Mouse (Mus musculus) limb, embryonic 10.5 days (tissue): ENCODE measurements at regions not wholly inside any gene's neighbourhood (a gene's known extent, or its start where the extent isn't known, plus 50 kb on each side); places are given as distances from the start of the nearest gene placed in this dataset.

Experiments used
- DNase-seq: peaks from one replicate; pipeline ENCODE4 v3.0.0-alpha.2; 2017; ENCODE audit warnings: low spot score
- H3K27ac ChIP-seq: fragments of 300-500 bp; sonication (generic); 2 replicates; pipeline ENCODE4 v1.5.1; 2016; ENCODE audit warnings: mild to moderate bottlenecking
- H3K27me3 ChIP-seq: fragments of 300-500 bp; sonication (generic); 2 replicates; pipeline ENCODE4 v1.6.1; 2016; ENCODE audit warnings: low read depth, mild to moderate bottlenecking; ENCODE audit not compliant: poor library complexity, severe bottlenecking
- H3K36me3 ChIP-seq: fragments of 300-500 bp; sonication (generic); 2 replicates; pipeline ENCODE4 v1.6.1; 2016; ENCODE audit warnings: mild to moderate bottlenecking, moderate library complexity
- H3K4me1 ChIP-seq: fragments of 300-500 bp; sonication (generic); 2 replicates; pipeline ENCODE4 v1.6.1; 2016
- H3K4me3 ChIP-seq: fragments of 300-500 bp; sonication (generic); 2 replicates; pipeline ENCODE4 v1.5.1; 2016; ENCODE audit warnings: mild to moderate bottlenecking, moderate library complexity
- H3K9me3 ChIP-seq: fragments of 300-500 bp; sonication (generic); replicated peaks from 2 replicates; pipeline ENCODE4 v1.6.1; 2016; ENCODE audit warnings: mild to moderate bottlenecking
- WGBS: fragments of 180-500 bp; shearing (Covaris S2); methylation state at CpG from one replicate; pipeline ENCODE4 v1.1.7; 2016; 5-methylcytosine and 5-hydroxymethylcytosine counted together

DNA sequence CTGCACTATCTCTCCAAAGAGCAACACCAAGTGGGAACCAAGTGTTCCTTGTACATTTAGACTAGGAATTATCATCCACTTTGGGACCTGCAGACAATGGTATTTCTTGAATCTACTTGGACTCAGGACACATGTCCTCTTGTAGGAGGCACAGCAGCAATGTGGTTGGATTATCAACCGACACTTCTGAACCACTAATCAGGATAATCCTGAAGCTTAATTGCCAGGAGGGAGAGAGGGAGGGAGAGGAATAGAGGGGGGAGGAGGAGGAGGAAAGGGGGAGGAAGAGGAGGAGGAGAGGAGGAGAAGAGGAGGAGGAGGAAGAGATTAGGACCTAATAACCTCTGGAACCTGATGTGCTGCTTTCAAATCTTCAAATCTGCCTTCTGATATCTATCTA is 167.5 kb downstream of the Trib2 start:
- H3K27me3 ChIP-seq = no peaks in the 10 kb centered on the region
- 72% methylated on average over 1 of the region's 1 CpGs for WGBS
- no peaks in the 10 kb centered on the region for H3K9me3 ChIP-seq
- H3K36me3 ChIP-seq = no peaks in the 10 kb centered on the region
- DNase-seq = no peak
- H3K4me1 ChIP-seq = peaks cover 24% of the 10 kb centered on the region
- no peak overlapping the region for H3K27ac ChIP-seq
- no peak overlapping the region for H3K4me3 ChIP-seq

DNA sequence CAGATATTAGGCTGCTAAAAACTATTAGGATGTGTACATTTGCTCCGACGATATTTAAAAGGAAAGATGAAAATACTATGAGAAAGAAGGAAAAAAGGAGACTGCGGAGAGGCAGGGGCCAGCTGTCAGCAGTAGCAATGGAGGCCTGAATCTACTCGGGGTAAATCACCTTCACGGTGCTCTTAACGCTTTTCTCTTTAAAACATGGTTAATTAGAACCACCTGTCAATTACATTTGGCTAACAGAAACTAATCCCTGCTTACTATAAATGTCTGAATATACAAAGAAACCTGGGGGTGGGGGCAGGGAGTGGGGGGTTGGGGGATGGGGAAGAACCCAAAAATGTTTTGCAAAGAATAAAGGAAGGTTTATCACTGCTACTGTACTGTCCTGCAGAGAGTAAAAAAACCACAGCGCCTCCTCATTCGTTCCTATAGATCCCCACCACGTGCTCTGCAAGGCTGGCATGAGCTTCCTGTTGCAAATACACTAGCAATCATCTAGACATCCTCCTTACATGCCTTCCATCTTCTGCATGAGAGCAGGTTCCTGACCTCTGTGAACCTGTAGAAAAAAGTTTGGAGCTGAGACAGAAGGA is 172.5 kb downstream of the Trib2 start:
- no peak for DNase-seq
- Histone ChIP-seq H3K27ac (no peak overlapping the region), H3K9me3 (no peaks in the 10 kb centered on the region), H3K4me1 (peaks cover 45% of the 10 kb centered on the region), H3K27me3 (no peaks in the 10 kb centered on the region), H3K36me3 (no peaks in the 10 kb centered on the region), H3K4me3 (no peak overlapping the region)
- WGBS = 35% methylated on average over 9 of the region's 9 CpGs

DNA sequence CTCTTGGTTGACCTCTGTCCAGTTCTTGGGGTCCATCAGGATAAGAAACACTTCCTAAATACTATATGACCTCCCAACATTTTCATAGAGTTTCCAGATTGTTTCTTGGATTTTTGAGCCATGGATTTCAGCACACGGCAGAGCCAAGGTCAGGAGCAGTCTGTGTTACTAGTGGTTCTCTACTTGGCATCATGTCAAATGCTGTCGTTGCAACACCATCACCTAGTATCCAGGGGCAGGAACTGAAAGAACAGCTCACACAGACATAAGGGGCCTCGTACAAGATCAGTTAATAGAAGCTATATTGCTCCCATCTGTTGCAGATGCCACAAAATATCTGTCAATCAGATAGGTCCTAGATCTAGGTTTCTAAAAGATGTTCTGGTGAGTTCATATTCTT is 173.1 kb downstream of the Trib2 start:
- no peaks in the 10 kb centered on the region for H3K36me3 ChIP-seq
- H3K4me1 ChIP-seq = peaks cover 45% of the 10 kb centered on the region
- no peak for DNase-seq
- no peaks in the 10 kb centered on the region for H3K27me3 ChIP-seq
- no peak overlapping the region for H3K27ac ChIP-seq
- H3K9me3 ChIP-seq = no peaks in the 10 kb centered on the region
- WGBS = 31% methylated on average over 3 of the region's 3 CpGs
- no peak overlapping the region for H3K4me3 ChIP-seq

DNA sequence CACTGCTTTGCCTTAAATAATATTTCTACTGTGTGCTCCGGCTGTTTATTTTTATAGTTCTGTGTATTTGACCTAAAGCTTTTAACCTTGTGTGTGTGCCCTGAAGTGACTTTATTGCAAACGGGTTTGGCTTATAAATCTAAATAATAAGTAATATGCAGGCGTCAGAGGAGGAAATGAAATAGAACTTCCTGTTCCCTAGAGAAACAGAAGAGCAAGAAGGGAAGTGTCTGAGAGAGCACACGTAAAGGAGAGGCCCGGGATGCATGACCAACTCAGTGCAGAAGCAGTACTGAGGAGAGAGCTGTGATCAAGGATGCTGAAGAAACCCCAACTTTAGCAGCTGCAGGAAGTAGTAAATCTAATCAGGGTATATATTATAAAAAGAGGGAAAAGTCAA is 176.4 kb downstream of the Trib2 start:
- Histone ChIP-seq H3K4me1 (peaks cover 38% of the 10 kb centered on the region), H3K4me3 (no peak overlapping the region), H3K27me3 (no peaks in the 10 kb centered on the region), H3K36me3 (no peaks in the 10 kb centered on the region), H3K27ac (no peak overlapping the region), H3K9me3 (no peaks in the 10 kb centered on the region)
- WGBS = 65% methylated on average over 5 of the region's 5 CpGs
- DNase-seq = no peak

DNA sequence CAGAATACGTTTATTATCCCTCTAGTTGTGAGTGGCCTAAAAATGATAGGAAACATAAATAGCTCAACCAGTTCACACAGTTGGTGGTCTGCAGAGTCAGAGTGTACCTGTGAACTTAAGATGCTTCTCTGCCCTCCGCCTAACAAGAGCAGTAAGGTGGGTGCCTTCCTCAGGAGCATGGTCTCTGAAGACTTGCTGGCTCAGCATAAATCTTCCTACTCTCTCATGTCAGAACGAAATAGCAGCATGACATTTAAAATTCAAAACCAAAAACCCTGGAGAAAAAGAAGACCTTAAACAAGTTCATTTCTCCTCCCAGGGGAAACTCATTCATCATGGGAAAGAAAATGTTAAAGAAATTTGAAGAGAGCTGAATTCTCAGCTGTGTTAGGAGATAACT is 186.8 kb downstream of the Trib2 start:
- Histone ChIP-seq H3K27ac (no peak overlapping the region), H3K36me3 (no peaks in the 10 kb centered on the region), H3K9me3 (no peaks in the 10 kb centered on the region), H3K27me3 (no peaks in the 10 kb centered on the region), H3K4me3 (no peak overlapping the region), H3K4me1 (no peaks in the 10 kb centered on the region)
- 81% methylated on average over 3 of the region's 3 CpGs for WGBS
- no peak for DNase-seq

DNA sequence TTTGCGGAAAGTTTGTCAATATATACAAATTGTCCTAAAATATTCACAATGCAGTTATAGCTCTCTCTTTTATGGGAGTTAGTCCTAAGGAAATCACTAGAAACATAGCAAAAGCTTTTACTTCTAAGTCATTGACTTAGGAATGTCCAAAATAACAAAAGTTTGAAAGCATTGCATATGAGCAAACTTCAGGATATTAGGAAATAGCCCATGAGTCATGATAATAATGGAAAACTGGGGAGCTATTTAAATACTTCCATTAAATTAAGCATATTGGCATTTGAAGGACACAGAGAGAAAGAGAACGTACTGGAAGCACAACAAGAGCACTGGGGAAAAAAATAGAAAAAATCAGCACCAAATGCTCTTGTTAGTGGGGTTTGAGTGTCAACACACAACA is 197.2 kb downstream of the Trib2 start:
- 87% methylated on average over 2 of the region's 2 CpGs for WGBS
- no peak overlapping the region for H3K27ac ChIP-seq

DNA sequence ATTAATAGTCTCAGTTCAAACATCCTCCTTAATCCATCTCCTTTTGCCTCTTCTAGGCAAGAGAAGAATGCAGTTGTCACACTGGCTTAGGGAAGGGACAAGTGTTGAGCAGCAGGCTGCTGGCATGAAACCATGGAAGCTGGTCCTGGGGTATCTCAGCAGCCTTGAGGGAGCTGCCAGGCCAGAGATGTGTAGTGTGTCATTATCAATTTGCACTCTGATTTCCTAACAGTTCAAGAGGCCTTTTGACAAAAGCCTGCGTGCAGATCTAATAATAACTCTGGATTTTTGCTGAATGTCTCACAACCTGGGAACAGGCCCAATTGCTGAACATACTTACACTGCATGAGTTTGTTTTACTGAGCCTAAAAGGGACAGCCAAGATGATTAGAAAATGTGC is 199.4 kb downstream of the Trib2 start:
- Histone ChIP-seq H3K4me3 (no peak overlapping the region), H3K4me1 (no peaks in the 10 kb centered on the region), H3K9me3 (no peaks in the 10 kb centered on the region), H3K27me3 (no peaks in the 10 kb centered on the region), H3K27ac (no peak overlapping the region), H3K36me3 (no peaks in the 10 kb centered on the region)
- DNase-seq = no peak
- WGBS = 89% methylated on average over 1 of the region's 1 CpGs

More for the DNA sequence above, 197.2 kb downstream of the Trib2 start:
- Histone ChIP-seq H3K4me1 (no peaks in the 10 kb centered on the region), H3K36me3 (no peaks in the 10 kb centered on the region), H3K9me3 (no peaks in the 10 kb centered on the region), H3K4me3 (no peak overlapping the region), H3K27me3 (no peaks in the 10 kb centered on the region)
- no peak for DNase-seq

DNA sequence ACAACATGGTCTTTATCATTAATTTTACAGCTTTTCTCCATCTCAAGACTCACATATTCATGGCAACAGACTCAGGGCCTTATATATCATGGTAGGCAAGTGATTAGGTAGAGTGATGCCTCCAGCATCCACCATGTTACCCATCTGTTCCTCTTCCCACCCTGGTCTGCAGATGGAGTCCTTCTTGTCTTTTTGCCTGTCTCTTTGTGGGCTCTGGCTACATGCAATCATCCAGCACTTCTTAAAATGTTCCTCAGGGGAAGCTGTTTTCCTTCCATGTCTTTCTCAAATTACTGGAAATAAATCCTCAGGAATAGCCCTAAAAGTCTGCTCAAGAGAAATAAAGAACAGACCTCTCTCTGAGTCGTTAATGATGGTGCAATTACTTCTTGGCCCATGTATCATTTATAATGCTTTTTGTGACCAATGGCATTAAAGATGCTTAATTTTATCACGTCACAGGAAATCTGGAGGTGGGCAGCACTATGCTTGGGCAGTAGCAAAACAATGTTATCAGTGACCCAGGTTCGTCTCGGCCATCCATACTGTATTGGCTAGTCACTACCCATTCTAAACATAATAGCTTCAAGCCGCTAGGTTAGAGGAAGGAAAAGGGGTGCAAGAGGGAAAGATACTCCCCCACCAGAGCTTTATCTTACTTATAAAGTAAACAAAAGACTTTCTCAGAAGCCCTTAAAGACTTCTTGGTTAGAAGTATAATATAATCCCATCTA is 204.7 kb downstream of the Trib2 start:
- no peaks in the 10 kb centered on the region for H3K9me3 ChIP-seq
- WGBS = 59% methylated on average over 5 of the region's 5 CpGs
- peaks cover 13% of the 10 kb centered on the region for H3K4me1 ChIP-seq

DNA sequence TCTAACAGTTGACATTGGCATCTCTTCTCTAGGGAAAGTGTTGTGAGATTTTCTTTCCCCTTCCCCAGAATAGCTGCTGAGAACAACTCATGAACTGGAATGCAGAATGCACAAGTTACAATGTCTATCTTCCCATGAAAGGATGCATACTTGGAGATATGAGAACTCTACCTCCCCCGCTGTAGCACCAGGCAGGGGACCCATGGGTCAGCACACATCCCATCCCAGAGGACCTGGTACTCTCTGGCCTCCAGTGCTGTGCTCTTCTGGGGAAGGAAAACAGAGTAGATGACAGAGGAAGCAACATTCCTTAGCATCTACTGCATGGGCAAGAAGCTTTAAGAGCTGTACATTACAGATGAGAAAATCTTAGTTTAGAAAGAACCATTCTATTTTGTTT is 209.6 kb downstream of the Trib2 start:
- DNase-seq = no peak
- Histone ChIP-seq H3K27me3 (0 out of 2 replicates have a peak, but pooled peaks cover 3% of the 10 kb centered on the region), H3K4me3 (no peak overlapping the region), H3K36me3 (no peaks in the 10 kb centered on the region), H3K27ac (peak overlapping the region; percentile 67; the same call in 1 of the 2 replicates), H3K9me3 (no peaks in the 10 kb centered on the region), H3K4me1 (peaks cover 44% of the 10 kb centered on the region)
- 91% methylated on average over 1 of the region's 1 CpGs for WGBS

More for the DNA sequence above, 204.7 kb downstream of the Trib2 start:
- Histone ChIP-seq H3K36me3 (no peaks in the 10 kb centered on the region), H3K27ac (no peak overlapping the region), H3K4me3 (no peak overlapping the region), H3K27me3 (0 out of 2 replicates have a peak, but pooled peaks cover 3% of the 10 kb centered on the region)
- no peak for DNase-seq

DNA sequence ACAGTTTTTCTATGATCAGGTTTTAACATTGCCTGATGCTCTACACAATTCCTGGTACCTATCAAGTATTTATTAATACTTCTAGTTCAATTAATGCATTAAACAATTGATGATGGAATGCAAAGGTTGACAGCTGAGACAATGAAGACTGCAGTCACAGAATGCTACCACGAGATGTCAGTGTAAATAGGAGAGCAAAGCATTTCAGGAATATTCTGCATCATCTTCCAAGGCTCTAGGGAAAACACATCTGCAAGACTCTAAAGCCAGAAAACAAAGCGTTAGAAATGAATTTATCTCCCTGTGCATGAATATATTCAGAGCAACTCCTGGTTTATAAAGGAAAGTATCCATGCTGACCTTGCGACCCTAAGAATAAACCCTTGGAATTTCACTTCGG is 210.6 kb downstream of the Trib2 start:
- Histone ChIP-seq H3K36me3 (no peaks in the 10 kb centered on the region), H3K27me3 (0 out of 2 replicates have a peak, but pooled peaks cover 3% of the 10 kb centered on the region), H3K4me1 (peaks cover 39% of the 10 kb centered on the region), H3K9me3 (no peaks in the 10 kb centered on the region), H3K27ac (peak overlapping the region; percentile 67; the same call in 1 of the 2 replicates), H3K4me3 (no peak overlapping the region)
- 66% methylated on average over 4 of the region's 4 CpGs for WGBS
- no peak for DNase-seq

DNA sequence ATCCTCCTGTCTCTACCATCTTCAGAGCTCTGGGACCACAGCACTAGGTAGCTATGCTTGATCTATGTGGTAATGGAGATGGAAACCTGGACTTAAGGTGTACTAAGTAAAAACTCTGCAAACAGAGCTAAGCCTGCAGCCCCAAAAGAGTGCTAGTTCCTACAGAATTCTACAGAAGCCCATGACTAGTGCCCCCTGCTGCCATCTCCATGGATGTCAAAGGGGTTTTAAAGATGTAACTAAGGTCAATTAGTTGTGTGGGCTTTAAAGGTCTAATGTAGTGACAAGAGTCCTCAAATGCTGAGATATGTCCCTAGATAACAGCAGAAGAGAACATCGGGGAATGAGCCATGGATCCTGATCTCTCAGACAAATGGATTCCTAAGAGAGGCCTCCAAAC is 212.1 kb downstream of the Trib2 start:
- no peak overlapping the region for H3K4me3 ChIP-seq
- no peak for DNase-seq
- no peak overlapping the region for H3K27ac ChIP-seq
- H3K27me3 ChIP-seq = no peaks in the 10 kb centered on the region
- no peaks in the 10 kb centered on the region for H3K9me3 ChIP-seq
- no peaks in the 10 kb centered on the region for H3K36me3 ChIP-seq
- 86% methylated on average over 1 of the region's 1 CpGs for whole genome bisulfite sequencing
- H3K4me1 ChIP-seq = peaks cover 39% of the 10 kb centered on the region

DNA sequence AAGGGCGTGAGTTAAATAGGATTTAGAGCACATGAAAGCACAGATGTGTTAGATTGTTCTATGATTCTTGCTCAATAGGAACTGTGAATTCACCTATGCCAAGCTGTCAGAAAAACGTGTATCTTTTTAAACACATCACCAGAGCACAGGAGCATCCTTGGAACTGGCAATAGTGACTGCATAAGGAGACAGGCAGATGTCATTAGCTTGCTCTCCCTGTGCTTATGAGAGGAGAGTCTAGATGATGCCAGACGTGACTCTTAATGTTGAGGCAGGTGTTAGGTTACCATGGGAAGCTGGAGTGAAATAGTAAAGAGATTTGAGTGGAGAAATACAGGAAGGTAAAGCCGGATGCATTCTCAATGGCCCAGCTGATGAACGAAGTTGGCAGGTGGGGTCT is 212.8 kb downstream of the Trib2 start:
- Histone ChIP-seq H3K27me3 (no peaks in the 10 kb centered on the region), H3K27ac (peak overlapping the region; percentile 51; the same call in 1 of the 2 replicates), H3K4me3 (no peak overlapping the region), H3K9me3 (no peaks in the 10 kb centered on the region), H3K36me3 (no peaks in the 10 kb centered on the region), H3K4me1 (peaks cover 39% of the 10 kb centered on the region)
- WGBS = 65% methylated on average over 5 of the region's 5 CpGs
- DNase-seq = no peak

DNA sequence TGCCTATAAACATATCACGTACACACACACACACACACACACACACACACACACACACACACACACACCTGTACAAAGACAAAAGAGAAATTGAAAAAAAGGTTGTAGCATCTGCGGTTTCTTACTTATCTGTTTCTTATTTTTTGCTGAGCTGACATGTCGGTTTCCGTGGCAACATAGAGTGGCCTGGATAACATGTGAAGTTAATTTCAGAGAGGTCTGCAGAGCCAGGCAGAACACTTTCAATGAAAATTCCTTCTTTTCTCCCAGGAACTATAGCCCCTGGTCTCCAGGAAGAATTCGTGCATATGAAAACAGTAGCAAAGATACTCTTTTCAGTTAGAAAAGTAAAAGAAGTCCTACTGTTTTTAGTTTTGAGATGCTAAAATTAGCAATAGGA is 213.4 kb downstream of the Trib2 start:
- H3K9me3 ChIP-seq = no peaks in the 10 kb centered on the region
- peak; percentile 46 for DNase-seq
- WGBS = 65% methylated on average over 5 of the region's 5 CpGs
- peaks cover 39% of the 10 kb centered on the region for H3K4me1 ChIP-seq
- H3K27me3 ChIP-seq = no peaks in the 10 kb centered on the region
- no peaks in the 10 kb centered on the region for H3K36me3 ChIP-seq
- H3K4me3 ChIP-seq = no peak overlapping the region
- peak overlapping the region; percentile 62 for H3K27ac ChIP-seq
